Mouse (Mus musculus) liver, embryonic 14.5 days (tissue): ENCODE results near the gene Akap12.

Experiments
- CTCF ChIP-seq: IDR thresholded peaks from 2 replicates; pipeline ENCODE4 v1.5.1; 2016; ENCODE audit warnings: antibody characterized with exemption, low read depth, control low read depth
- EP300 ChIP-seq: IDR thresholded peaks from 2 replicates; pipeline ENCODE4 v1.6.1; 2016; ENCODE audit warnings: antibody characterized with exemption, low read depth

GRCm38 (mm10) chr10:4376461-4376860 is 110.3 kb downstream of the Akap12 start:
- no peak for TF ChIP-seq CTCF
- no peak for TF ChIP-seq EP300
